Mouse (Mus musculus): Measurements from ENCODE around the gene Kcnh2.
A peak's percentile ranks its signal among the peaks of the same experiment; 100 is the strongest.

The Kcnh2 gene

GRCm38 (mm10) chr5:24378700-24379099, 27.3 kb upstream of the Kcnh2 start:
- DNase-seq (ENCODE audit: low spot score in 2 of 2): no peak

GRCm38 (mm10) chr5:24374666-24375328, 23.4 kb upstream of the Kcnh2 start:
- DNase-seq (ENCODE audit: low spot score in 2 of 2): no peak

GRCm38 (mm10) chr5:24374216-24374615, 22.8 kb upstream of the Kcnh2 start:
- DNase-seq (ENCODE audit: low spot score in 2 of 2): no peak

GRCm38 (mm10) chr5:24373807-24374206, 22.4 kb upstream of the Kcnh2 start:
- DNase-seq (ENCODE audit: low spot score in 2 of 2): no peak

- no peak for DNase-seq (ENCODE audit: low spot score in 2 of 2)
Measured at GRCm38 (mm10) chr5:24369767-24370166, 18.4 kb upstream of the Kcnh2 start.

GRCm38 (mm10) chr5:24366426-24366825, 15.0 kb upstream of the Kcnh2 start:
- no peak for DNase-seq (ENCODE audit: low spot score in 2 of 2)

GRCm38 (mm10) chr5:24365528-24365927, 14.1 kb upstream of the Kcnh2 start:
- no peak for DNase-seq (ENCODE audit: low spot score in 2 of 2)

GRCm38 (mm10) chr5:24364963-24365362, 13.6 kb upstream of the Kcnh2 start:
- DNase-seq (ENCODE audit: low spot score in 2 of 2): peak in 1 of 2 experiments; percentile 41

- peak in 1 of 2 experiments; percentile 38 for DNase-seq (ENCODE audit: low spot score in 2 of 2)
Measured at GRCm38 (mm10) chr5:24364508-24364907, 13.1 kb upstream of the Kcnh2 start, which contains the start of gene Nos3. Gene Nos3, plus strand, starts transcription at chr5:24364810.

- no peak for DNase-seq (ENCODE audit: low spot score in 2 of 2)
Measured at GRCm38 (mm10) chr5:24364061-24364460, 12.7 kb upstream of the Kcnh2 start.

- DNase-seq (ENCODE audit: low spot score in 2 of 2): no peak
Measured at GRCm38 (mm10) chr5:24363467-24363866, 12.1 kb upstream of the Kcnh2 start.

- peak; percentile 76 to 81 for DNase-seq (ENCODE audit: low spot score in 2 of 2)
Measured at GRCm38 (mm10) chr5:24360792-24361454, 9.5 kb upstream of the Kcnh2 start.

- peak; percentile 35 to 61 for DNase-seq (ENCODE audit: low spot score in 2 of 2)
Measured at GRCm38 (mm10) chr5:24357461-24357860, 6.1 kb upstream of the Kcnh2 start.

- no peak for DNase-seq (ENCODE audit: low spot score in 2 of 2)
Measured at GRCm38 (mm10) chr5:24356764-24357163, 5.4 kb upstream of the Kcnh2 start.

- no peak for DNase-seq (ENCODE audit: low spot score in 2 of 2)
Measured at GRCm38 (mm10) chr5:24353327-24353726, 1.9 kb upstream of the Kcnh2 start.

GRCm38 (mm10) chr5:24352251-24352859, 951 bp upstream of the Kcnh2 start:
- no peak for DNase-seq (ENCODE audit: low spot score in 2 of 2)

- peak in 1 of 2 experiments; percentile 60 for DNase-seq (ENCODE audit: low spot score in 2 of 2)
Measured at GRCm38 (mm10) chr5:24351701-24352171, 332 bp upstream of the Kcnh2 start.

GRCm38 (mm10) chr5:24350531-24351250, 713 bp downstream of the Kcnh2 start:
- no peak for DNase-seq (ENCODE audit: low spot score in 2 of 2)

- DNase-seq (ENCODE audit: low spot score in 2 of 2): no peak
Measured at GRCm38 (mm10) chr5:24350073-24350472, 1.3 kb downstream of the Kcnh2 start.

GRCm38 (mm10) chr5:24348546-24348945, 2.9 kb downstream of the Kcnh2 start:
- no peak for DNase-seq (ENCODE audit: low spot score in 2 of 2)

GRCm38 (mm10) chr5:24348128-24348527, 3.3 kb downstream of the Kcnh2 start:
- peak; percentile 53 to 71 for DNase-seq (ENCODE audit: low spot score in 2 of 2)

Data from urinary bladder, postnatal 36 days (tissue).